In genomic region chr14:122223461-122224102, GRCm38 (mm10) we compare ENCODE assay signal across 8 mouse cellular contexts. TPM values are rescaled to one million over a fixed set of nuclear protein-coding genes. Genes with fewer than 3 reads are reported as not detected.
DNase-seq lines count a peak whose midpoint lies in the region; ATAC-seq and TF ChIP-seq lines count a peak whose summit lies in the region.

No protein-coding gene starts in this region.

- peak; percentile 77 for ATAC-seq in cerebellum, adult (ENCODE audit: insufficient number of reproducible peaks, low FRiP score, low TSS enrichment)
- peak; percentile 90 for ATAC-seq in forebrain, embryonic 13.5 days
- peak; percentile 63; the same call in 1 of the 2 replicates for ATAC-seq in liver, embryonic 16.5 days (ENCODE audit: low read depth)
- ATAC-seq in neural tube, embryonic 13.5 days (ENCODE audit: low read depth) = peak; percentile 93

- no peak for TF ChIP-seq POLR2A in ES-Bruce4 (IDR thresholded peaks at IDR 0.05; ENCODE audit: insufficient read depth, low read length)

- H3K9me3 ChIP-seq in ES-Bruce4 (replicated peaks; ENCODE audit: control insufficient read depth, insufficient read depth, low read length, poor library complexity, severe bottlenecking) = no peaks in the 10 kb centered on the region
- no peaks in the 10 kb centered on the region for H3K9me3 ChIP-seq in forebrain, embryonic 13.5 days (replicated peaks)
- peaks cover 2% of the 10 kb centered on the region; the same call in 1 of the 2 replicates for H3K9me3 ChIP-seq in liver, embryonic 16.5 days (replicated peaks; ENCODE audit: control insufficient read depth, low read length)
- no peaks in the 10 kb centered on the region for H3K9me3 ChIP-seq in neural tube, embryonic 13.5 days

- no peaks in the 10 kb centered on the region for H3K36me3 ChIP-seq in ES-Bruce4 (ENCODE audit: control insufficient read depth, insufficient read depth, low read length, poor library complexity, severe bottlenecking)
- no peaks in the 10 kb centered on the region for H3K36me3 ChIP-seq in forebrain, embryonic 13.5 days (ENCODE audit: poor library complexity, severe bottlenecking)
- no peaks in the 10 kb centered on the region for H3K36me3 ChIP-seq in liver, embryonic 16.5 days (ENCODE audit: control insufficient read depth, insufficient read depth)
- no peaks in the 10 kb centered on the region for H3K36me3 ChIP-seq in neural tube, embryonic 13.5 days

- H3K4me3 ChIP-seq in ES-Bruce4 (ENCODE audit: low read depth, low read length) = no peak overlapping the region
- no peak overlapping the region for H3K4me3 ChIP-seq in forebrain, embryonic 13.5 days
- peak overlapping the region; percentile 30; the same call in 1 of the 2 replicates for H3K4me3 ChIP-seq in liver, embryonic 16.5 days (ENCODE audit: low read depth, low read length)
- no peak overlapping the region for H3K4me3 ChIP-seq in neural tube, embryonic 13.5 days

- H3K4me2 ChIP-seq in forebrain, embryonic 13.5 days = no peak overlapping the region
- peak overlapping the region; percentile 54 for H3K4me2 ChIP-seq in liver, embryonic 16.5 days (ENCODE audit: low read depth, low read length)
- no peak overlapping the region for H3K4me2 ChIP-seq in neural tube, embryonic 13.5 days

- peak; percentile 69 to 85 for DNase-seq in heart, postnatal 14 days
- DNase-seq in large intestine, adult 2 months (ENCODE audit: low read depth, low spot score) = peak; percentile 45
- DNase-seq in testis, postnatal 10 days (ENCODE audit: low spot score) = peak; percentile 82

- TF ChIP-seq EP300 in ES-Bruce4 (IDR thresholded peaks at IDR 0.05; ENCODE audit: insufficient read depth, low read depth, low read length) = no peak

- intact Hi-C loops in heart, postnatal 14 days (cut with DNase I) = loop anchor here (1.0 to 10.0 kb wide), 5 partner anchors 221 to 1091 kb away; no protein-coding TSS in a partner anchor

- TF ChIP-seq CTCF in ES-Bruce4 (IDR thresholded peaks at IDR 0.05; ENCODE audit: low read depth, low read length) = peak; percentile 58

- no peaks in the 10 kb centered on the region for H3K27me3 ChIP-seq in ES-Bruce4 (ENCODE audit: control insufficient read depth, insufficient read depth, low read length, poor library complexity, severe bottlenecking)
- H3K27me3 ChIP-seq in forebrain, embryonic 13.5 days = peaks cover 37% of the 10 kb centered on the region
- H3K27me3 ChIP-seq in liver, embryonic 16.5 days (ENCODE audit: control insufficient read depth, insufficient read depth, low read depth, low read length) = no peaks in the 10 kb centered on the region; the same call in 1 of the 2 replicates
- H3K27me3 ChIP-seq in neural tube, embryonic 13.5 days = peaks cover 47% of the 10 kb centered on the region

- H3K4me1 ChIP-seq in ES-Bruce4 (ENCODE audit: control insufficient read depth, insufficient read depth, low read length) = peaks cover 4% of the 10 kb centered on the region
- H3K4me1 ChIP-seq in forebrain, embryonic 13.5 days = peaks cover 37% of the 10 kb centered on the region
- peaks cover 3% of the 10 kb centered on the region; the same call in 1 of the 2 replicates for H3K4me1 ChIP-seq in liver, embryonic 16.5 days (ENCODE audit: control insufficient read depth, low read depth, low read length)
- peaks cover 28% of the 10 kb centered on the region for H3K4me1 ChIP-seq in neural tube, embryonic 13.5 days (replicated peaks)

- no peak overlapping the region for H3K27ac ChIP-seq in ES-Bruce4 (ENCODE audit: insufficient read depth, low read length)
- no peak overlapping the region for H3K27ac ChIP-seq in forebrain, embryonic 13.5 days
- no peak overlapping the region for H3K27ac ChIP-seq in liver, embryonic 16.5 days (ENCODE audit: low read length)
- no peak overlapping the region for H3K27ac ChIP-seq in neural tube, embryonic 13.5 days (replicated peaks)

- H3K9ac ChIP-seq in ES-Bruce4 (ENCODE audit: low read depth, poor library complexity, severe bottlenecking) = no peak overlapping the region
- no peak overlapping the region for H3K9ac ChIP-seq in forebrain, embryonic 13.5 days
- H3K9ac ChIP-seq in liver, embryonic 16.5 days (ENCODE audit: low read depth, low read length) = no peak overlapping the region
- no peak overlapping the region for H3K9ac ChIP-seq in neural tube, embryonic 13.5 days

- 21% methylated on average over 9 of the region's 9 CpGs for WGBS in forebrain, embryonic 13.5 days
- 22% methylated on average over 9 of the region's 9 CpGs for WGBS in large intestine, adult 2 months
- WGBS in liver, embryonic 16.5 days (ENCODE audit: insufficient replicate concordance) = 20% methylated on average over 9 of the region's 9 CpGs
- WGBS in neural tube, embryonic 13.5 days = 24% methylated on average over 9 of the region's 9 CpGs

RNA-seq across cellular contexts. Expression of gene Clybl, which starts 42.1 kb away (rescaled TPM):
- polyA plus RNA-seq in ES-Bruce4 (2011; ENCODE audit: insufficient read depth, insufficient read length, low read depth, missing spikeins) = 36.7 and 37.5 TPM in 2 replicates
- polyA plus RNA-seq in forebrain, embryonic 13.5 days (2015; fragmentation: Nextera tagmentation; extraction: Ambion mirVana) = 21.0 and 22.9 TPM in 2 replicates
- total RNA-seq in heart, postnatal 14 days (2021) = 100 to 1,000 TPM; 103 to 116 TPM
- polyA plus RNA-seq in large intestine, adult 2 months (2012; rRNA removed) = 10.2 and 10.7 TPM in 2 replicates
- polyA plus RNA-seq in liver, embryonic 16.5 days (2015; fragmentation: Nextera tagmentation; extraction: Ambion mirVana) = 22.1 and 23.1 TPM in 2 replicates
- polyA plus RNA-seq in neural tube, embryonic 13.5 days (2015; fragmentation: Nextera tagmentation; extraction: Ambion mirVana) = 10.2 TPM in 2 replicates
